Mouse (Mus musculus): ENCODE measurements around the gene Mrps10. TPM values are rescaled to one million over a fixed set of nuclear protein-coding genes. Genes with fewer than 3 reads are reported as not detected.

The Mrps10 gene
- total RNA-seq (2023) = 22.1 TPM

DNA sequence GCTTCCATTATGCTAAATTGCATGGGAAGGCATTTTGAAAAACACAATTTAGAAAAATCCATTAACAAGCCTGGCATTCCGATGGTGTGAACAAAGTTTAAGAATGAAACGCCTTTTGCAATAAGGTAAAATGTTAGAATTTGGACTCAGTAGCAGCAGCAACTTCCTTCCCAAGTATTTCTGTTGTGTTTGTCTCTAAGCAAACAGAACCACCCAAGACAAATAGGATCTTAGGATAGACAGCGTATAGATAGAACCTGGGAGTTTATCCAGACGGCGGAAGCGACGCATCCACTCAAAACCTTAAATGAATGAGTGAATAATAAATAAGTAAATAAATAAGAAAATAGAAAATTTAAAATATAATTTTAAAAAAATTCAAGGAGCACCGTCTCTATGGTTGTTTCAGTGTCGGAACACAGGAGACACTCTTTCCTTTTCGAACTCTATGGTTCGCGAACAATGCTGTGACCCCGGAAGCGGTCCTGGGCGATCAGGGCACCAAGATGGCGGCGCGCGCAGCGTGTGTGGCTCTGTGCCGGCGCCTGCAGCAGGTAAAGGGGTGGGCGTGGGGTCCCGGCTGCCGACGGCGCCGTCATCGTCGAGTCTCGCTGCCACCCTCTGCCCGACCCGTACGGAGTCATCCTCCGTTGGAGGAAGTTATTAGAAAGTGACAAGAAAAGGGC, at the start of gene Mrps10:
Gene Mrps10, plus strand, starts transcription at position 487 of the 686 bp plus-strand sequence.

DNA sequence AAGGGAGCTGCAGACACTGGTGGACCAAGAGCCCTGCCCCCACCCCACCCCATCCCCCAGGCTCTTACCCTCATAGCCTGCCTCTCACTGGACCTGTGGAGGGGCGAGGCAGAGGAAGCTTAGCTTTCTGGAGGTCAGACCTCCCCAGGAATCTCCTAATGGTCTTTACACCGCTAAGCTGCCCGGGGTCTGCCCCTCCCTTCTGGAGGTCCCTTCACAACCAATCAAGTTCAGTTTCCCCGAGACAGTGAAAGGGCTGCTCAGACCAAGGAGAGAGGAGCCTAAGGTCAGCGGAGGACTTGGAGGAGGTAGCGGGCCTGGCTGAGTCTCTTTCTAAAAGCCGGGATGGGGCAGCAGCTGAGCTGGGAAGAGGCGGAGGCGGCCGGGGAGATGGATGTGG, 16.5 kb downstream of the Mrps10 start, which contains the start of gene Guca1b:
Gene Guca1b, plus strand, starts transcription at position 249 of the 400 bp plus-strand sequence.

GRCm38 (mm10) chr17:47400451-47400850, 31.8 kb downstream of the Mrps10 start, which contains the start of gene Guca1a:
TSS of gene Guca1a (minus strand) at chr17:47400584.

Other genes starting within 250 kb of the Mrps10 start
- gene Guca1b, start 16.5 kb downstream of the Mrps10 start, total RNA-seq (2023) = 3.9 TPM
- not detected for gene Guca1a, start 31.7 kb downstream of the Mrps10 start, total RNA-seq (2023)
- 0.09 TPM for gene AI661453, start 67.7 kb downstream of the Mrps10 start, total RNA-seq (2023)
- gene 1700001C19Rik, start 68.5 kb downstream of the Mrps10 start, total RNA-seq (2023) = not detected
- 74.6 TPM for gene Taf8, start 133.4 kb downstream of the Mrps10 start, total RNA-seq (2023)
- gene Ccnd3, start 136.2 kb downstream of the Mrps10 start, total RNA-seq (2023) = 358 TPM
- 15.1 TPM for gene Bysl, start 242.6 kb downstream of the Mrps10 start, total RNA-seq (2023)
- 59.9 TPM for gene Med20, start 242.7 kb downstream of the Mrps10 start, total RNA-seq (2023)
- gene Gm20517, start 242.7 kb downstream of the Mrps10 start, total RNA-seq (2023) = 2.7 TPM